Mouse (Mus musculus) c-Kit-negative CD71-positive TER-119-positive erythroid progenitor cells, embryonic 14.5 days (primary cell): ENCODE measurements around the gene Supt4a.
A peak's percentile ranks its signal among the peaks of the same experiment; 100 is the strongest.

Experiments
- DNase-seq: peaks from one replicate; pipeline ENCODE4 v3.0.0-alpha.2; 2013; ENCODE audit warnings: low read depth, low spot score

The Supt4a gene

GRCm38 (mm10) chr11:87725515-87725914 lies 11.8 kb upstream of the Supt4a start:
- DNase-seq: no peak

- peak; percentile 71 for DNase-seq
These were observed 11.3 kb upstream of the Supt4a start for GRCm38 (mm10) chr11:87725964-87726562.

- no peak for DNase-seq
These were observed 10.3 kb upstream of the Supt4a start for GRCm38 (mm10) chr11:87727021-87727420.

GRCm38 (mm10) chr11:87727471-87727870 lies 9.9 kb upstream of the Supt4a start:
- no peak for DNase-seq

GRCm38 (mm10) chr11:87728850-87729592 lies 8.3 kb upstream of the Supt4a start:
- DNase-seq: no peak

- no peak for DNase-seq
These were observed 7.7 kb upstream of the Supt4a start for GRCm38 (mm10) chr11:87729593-87730185.

GRCm38 (mm10) chr11:87730652-87731310 lies 6.6 kb upstream of the Supt4a start:
- no peak for DNase-seq

- DNase-seq: no peak
These were observed 3.0 kb upstream of the Supt4a start for GRCm38 (mm10) chr11:87734346-87734745.

GRCm38 (mm10) chr11:87735691-87736090 lies 1.7 kb upstream of the Supt4a start:
- no peak for DNase-seq

GRCm38 (mm10) chr11:87736647-87737134 lies 661 bp upstream of the Supt4a start:
- DNase-seq: no peak

- no peak for DNase-seq
These were observed 6.3 kb downstream of the Supt4a start for GRCm38 (mm10) chr11:87743691-87744090.

- no peak for DNase-seq
These were observed 7.6 kb downstream of the Supt4a start for GRCm38 (mm10) chr11:87744964-87745363.

GRCm38 (mm10) chr11:87745632-87746555 lies 8.5 kb downstream of the Supt4a start:
- DNase-seq: no peak

GRCm38 (mm10) chr11:87747312-87747711 lies 10.0 kb downstream of the Supt4a start:
- no peak for DNase-seq

- no peak for DNase-seq
These were observed 10.4 kb downstream of the Supt4a start for GRCm38 (mm10) chr11:87747716-87748115.

- peak; percentile 79 for DNase-seq
These were observed 11.1 kb downstream of the Supt4a start for GRCm38 (mm10) chr11:87748132-87749119.

GRCm38 (mm10) chr11:87749192-87750042 lies 12.1 kb downstream of the Supt4a start:
- peak; percentile 79 for DNase-seq

GRCm38 (mm10) chr11:87750043-87750421 lies 12.7 kb downstream of the Supt4a start:
- peak; percentile 81 for DNase-seq

GRCm38 (mm10) chr11:87750521-87750920 lies 13.2 kb downstream of the Supt4a start:
- no peak for DNase-seq
